Mouse (Mus musculus) spleen, adult 18-20 months (tissue): ENCODE measurements at regions not wholly inside any gene's neighbourhood (a gene's known extent, or its start where the extent isn't known, plus 50 kb on each side); places are given as distances from the start of the nearest gene placed in this dataset.
A peak's percentile ranks its signal among the peaks of the same experiment; 100 is the strongest.

Experiments used
- DNase-seq, 2 experiments: peaks; one replicate each; pipeline ENCODE4 v3.0.0; 2022; ENCODE audit warnings: mixed read lengths in 2 of 2

DNA sequence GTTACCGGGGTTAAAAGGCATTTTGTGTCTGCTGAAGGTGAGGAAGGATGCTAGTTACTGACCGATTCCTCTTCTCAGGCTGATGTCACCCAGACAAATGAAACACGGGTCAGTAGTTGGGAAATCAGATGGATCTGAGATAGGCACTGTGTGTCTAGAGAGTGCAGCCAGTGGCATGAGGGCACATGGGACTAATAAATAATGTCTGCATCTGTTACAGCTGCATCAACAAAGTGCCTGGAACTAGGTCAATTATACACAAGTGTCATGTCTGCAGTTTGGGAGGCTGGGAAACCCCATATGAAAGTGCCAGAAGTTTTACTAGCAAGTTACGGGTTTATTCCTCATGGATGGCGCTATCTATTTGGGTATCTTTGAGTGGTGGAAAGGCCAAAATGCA, 68.8 kb downstream of the Cxcl12 start:
- no peak for DNase-seq

DNA sequence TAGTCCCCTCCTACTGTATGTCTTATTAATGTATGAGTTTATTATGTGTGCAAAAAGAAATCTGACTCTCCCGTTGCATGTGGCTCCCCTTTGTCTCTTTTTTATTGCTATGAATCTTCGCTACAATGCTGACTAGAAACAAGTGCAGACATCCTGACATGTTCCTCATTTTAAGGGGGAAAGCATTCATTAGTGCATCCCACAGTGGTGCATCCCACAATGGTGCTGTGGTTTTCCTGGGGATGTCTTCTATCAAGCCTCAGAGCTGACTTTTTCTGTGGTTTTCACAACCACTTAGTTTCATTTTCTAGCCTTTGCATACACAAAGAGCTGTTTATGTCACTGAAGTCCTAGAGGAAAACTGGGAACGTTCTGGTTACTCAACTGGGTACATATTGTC, 72.9 kb downstream of the Cxcl12 start:
- no peak for DNase-seq

DNA sequence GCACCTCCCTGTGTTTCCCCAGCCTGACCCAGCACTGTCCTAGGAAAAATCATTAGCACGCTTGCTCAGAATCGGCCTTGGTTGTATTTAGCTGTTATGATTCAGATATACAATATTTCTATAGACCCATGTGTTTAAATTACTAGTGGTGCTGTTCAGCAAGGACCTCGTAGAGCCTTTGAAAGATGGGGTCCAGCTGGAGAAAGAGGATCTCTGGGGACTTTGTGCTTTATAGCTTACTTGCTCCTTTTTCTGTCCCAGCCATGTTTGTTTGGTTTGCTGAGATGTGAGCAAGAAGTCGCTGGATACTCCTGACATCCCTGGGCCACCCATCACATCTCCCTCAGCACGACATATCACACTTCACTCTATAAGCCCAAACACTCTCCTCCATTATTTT, 77.1 kb downstream of the Cxcl12 start:
- DNase-seq: no peak

DNA sequence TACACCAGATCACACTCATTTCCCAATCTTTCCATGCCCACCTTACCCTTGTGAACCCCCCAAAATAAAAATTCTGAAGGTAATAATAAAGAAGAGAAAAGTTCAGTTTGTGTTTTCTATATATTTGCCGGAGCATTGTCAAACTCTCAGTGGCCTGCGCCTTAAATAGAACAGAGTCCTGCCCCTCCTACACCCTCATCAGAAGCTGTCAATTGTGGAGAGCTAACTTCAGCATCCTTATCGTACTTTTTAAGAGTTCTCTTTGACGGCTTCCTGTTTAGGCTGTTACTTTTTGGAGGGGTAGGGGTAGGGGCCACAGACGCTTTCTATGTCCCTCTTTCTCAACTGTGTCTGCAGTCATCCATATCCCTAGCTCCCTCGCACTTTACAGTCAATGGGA, 77.5 kb downstream of the Cxcl12 start:
- no peak for DNase-seq

DNA sequence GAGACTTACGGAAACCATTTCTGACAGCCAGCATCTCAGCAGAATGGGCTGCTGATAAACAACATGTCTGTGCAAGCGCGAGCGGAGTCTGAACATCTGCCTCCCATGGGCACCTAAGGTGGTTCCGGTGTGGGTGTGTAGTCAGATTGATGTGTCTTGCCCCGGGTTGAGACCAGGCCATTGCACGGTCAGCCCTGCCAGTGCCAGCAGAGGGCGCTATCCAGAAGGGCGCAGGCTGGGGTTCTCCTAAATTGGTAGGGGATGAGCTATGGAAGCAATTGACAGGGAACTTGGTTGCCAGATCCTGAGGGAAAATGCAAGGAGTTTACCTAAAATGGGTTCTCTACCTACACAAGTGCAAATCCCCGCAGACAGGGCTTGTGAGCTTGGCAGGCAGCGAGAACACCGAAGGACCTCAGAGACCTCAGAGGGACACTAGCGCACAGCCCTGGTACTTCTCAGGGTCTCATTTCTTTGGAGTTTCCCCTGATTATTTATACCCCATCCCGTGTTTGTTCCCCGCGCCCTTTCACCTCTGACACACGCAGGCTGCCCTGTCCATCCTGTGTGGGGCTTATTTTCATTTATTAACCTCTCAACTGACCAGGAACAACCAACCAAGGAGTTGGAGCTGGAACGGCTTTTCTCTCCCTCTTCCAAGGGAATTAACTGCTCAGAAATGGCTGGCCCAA, 81.0 kb downstream of the Cxcl12 start:
- peak in 1 of 2 experiments; percentile 27 for DNase-seq

DNA sequence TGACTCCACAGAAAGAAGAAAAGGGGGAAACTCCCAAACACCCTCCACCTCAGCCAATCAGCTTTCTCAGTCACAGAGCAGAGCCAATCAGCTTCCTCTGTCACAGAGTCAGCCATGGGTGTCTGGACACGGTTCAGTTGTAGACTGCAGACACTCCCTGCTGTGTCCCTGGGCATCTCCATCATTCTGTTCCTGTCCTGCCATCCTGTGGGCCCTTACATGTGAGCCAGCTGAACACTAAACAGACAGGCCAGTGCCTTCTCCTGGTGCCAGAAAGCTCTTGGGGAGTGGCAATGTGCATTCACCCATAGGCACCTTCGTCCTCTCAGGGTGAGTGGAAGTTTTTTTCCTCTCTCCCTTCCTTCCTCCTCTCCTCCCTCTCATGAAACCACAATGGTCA, 81.7 kb downstream of the Cxcl12 start:
- DNase-seq: no peak

DNA sequence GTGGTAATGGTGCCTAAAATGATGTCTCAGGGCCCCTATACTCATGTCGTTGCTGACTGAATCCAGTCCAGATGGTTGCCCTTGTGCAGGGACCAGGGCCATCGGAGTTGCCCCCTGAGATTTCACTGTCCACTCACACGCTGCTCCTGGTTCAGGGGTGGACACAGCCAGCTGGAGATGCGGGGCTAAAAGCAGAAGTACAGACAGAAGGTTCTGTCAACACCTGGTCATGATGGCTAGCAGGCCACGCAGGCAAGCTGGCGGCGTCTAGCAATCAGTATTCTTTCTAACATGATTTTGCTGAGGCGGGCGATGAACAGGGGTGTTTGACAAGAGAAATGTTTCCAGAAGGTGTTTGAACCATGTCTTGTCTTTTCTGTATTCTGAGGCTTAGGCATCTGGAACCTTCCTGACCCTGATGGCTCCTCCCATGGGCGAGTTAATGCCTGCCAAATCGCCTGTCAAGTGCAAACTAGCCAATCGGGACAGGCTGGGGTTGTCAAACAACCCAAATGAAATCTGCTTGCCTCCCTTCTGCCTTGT, 83.1 kb downstream of the Cxcl12 start:
- DNase-seq: no peak

DNA sequence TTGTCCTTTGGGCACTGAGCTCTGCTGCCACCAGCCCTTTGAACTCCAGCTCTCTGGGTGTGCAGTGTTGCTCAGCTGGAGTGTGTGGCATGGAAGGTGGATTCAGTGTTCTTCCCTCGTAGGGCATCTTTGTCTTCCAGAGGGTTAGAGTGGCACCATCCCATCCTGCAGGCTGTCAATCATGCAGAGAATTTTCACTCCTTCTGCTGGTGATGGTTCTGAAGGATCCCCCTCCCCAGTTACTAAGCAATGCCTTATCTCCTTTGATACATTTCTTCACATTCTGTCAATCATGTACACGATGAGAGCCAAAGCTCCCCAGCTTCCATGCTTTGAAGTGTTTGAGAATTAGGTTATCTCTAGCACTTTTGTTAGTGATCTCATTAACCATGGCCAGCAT, 84.0 kb downstream of the Cxcl12 start:
- no peak for DNase-seq

DNA sequence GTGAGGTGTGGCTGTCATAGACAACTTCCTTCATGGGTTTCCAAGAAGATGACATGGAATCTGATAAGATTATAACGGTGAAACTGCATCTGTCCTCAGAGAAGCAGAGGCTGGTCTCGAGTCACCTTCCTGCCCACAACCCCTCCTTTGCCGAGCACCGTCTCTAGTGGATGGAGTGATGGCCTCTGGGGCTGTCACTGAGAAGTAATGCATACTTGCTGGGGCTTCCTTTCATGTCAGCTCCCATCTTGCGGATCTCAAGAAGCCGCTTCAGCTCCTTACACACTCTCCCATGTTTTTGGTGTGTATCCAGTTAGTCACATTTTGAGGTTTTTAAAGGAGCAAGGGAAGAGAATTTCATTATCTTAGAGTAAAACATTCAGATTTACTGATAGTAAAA, 84.7 kb downstream of the Cxcl12 start:
- DNase-seq: no peak

DNA sequence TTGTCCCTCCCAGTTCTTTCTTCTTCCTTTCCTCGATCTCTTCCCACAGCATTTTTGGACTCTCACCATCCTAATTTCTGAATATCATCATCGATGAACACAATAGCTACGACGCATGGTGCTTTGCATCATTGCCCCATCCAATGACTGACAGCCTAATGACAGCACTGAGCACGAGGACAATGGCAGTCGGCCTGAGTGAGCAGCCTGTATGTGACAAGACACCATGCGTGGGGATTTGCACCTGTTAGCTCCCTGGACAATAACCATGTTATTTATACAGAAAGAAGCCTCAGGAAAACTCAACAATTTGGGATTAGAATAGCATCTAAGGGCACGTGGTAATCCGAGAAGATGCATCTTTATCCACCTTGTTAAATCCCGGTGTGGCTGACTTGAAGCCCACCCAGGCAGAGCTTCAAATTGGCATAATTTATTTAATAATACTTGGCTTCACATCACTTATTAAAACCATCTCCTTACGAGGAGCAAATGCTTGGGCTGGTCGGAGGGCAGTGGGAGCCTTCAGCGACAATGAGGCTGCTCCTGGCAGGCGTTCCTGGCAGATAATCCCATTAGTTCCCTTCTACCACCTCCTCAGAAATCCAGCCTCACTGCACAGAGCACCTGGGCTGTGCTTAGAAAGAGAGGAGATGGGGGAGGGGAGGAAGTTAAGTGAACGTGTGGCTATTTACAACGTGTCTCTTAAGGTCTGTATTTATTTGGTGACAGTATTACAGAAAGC, 85.4 kb downstream of the Cxcl12 start:
- no peak for DNase-seq

DNA sequence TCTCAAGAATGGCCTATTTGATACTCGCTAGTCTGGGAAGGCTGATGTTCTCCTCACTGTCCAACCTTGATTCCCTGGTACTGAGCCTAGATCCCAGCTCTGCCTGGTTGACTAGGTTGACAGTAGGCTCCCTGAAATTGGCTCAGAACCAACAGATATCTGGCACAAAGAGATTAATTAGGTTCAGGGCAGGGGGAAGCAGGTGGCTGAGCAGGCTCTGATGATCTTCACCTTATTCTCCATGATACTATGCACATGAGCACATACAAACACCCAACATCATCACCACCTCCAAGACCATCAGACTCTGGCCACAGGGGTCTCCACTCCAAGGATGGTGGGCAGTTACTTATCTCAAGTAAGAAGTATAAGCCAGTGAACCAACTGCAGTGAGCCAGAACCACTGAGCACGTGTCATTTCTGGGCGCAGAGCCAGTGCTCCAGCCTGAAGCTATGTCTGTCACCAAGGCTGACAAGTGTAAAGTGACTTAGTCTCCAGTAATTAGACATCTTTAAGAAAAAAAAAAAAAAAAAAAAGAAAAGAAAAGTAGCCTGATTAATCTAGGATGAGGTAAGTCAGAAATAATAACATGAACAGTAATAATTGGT, 86.4 kb downstream of the Cxcl12 start:
- no peak for DNase-seq

DNA sequence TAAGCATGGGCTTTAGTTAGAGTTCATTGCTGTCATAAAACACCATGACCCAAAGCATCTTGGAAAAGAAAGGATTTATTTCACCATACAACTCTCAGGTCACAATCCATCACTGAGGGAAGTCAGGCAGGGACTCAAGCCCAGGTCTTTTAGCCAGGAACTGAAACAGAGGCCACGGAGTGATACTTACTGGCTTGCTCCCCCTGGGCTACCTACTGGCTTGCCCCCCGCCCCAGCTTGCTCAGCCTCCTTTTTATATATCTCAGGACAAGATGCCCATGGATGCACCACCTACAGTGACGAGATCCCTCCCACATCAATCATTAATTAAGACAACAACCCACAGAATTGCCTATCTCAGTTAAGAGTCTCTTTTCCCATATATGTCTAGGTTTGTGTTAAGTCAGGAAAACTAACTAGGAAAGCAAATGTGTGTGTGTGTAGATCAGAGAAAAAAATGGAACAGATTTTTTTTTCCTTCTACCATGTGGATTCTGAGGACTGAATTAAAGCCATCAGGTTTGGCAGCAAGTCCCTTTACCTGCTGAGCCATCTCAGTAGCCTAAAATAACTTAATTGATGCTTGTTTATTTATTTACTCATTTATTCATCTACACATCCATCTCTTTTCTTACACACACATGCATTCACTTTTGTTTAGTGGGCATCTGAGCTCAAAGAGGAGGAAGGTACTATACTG, 87.2 kb downstream of the Cxcl12 start:
- DNase-seq: no peak

DNA sequence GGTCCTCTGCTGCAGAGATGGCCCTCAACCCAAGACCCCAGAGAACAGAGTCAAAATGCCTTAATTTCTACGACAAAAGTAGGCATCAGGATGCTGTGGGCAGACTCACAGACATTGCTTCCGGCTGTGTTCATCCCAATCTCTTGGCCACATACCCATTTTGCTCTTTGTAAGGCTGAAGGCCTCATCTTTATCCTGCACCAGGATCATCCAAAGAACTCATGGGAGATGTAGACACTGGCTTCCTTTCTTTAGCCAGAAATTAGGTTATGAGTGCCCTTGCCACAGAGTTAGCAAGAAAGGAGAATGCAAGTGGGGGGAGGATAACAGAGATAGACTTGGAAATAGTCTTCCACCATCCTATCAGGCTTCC, 87.8 kb downstream of the Cxcl12 start:
- no peak for DNase-seq

DNA sequence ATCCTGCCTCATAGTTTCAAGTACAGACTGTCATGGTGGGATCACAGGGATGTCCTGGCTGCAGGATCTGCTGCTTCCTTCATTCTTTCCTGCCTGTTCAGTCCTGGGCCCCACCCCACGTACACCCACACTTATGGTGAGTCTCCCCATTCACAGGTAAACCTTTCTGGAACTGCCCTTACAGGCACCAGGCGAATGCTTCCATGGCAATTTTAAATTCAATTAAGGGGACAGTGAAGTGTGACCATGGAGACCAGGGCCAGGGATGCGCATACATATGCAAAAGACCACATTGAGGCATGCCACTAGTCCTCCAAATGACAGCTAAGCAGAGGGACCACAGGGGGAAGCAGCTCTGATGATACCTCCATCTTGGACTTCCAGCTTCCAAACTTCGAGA, 89.3 kb downstream of the Cxcl12 start:
- no peak for DNase-seq

DNA sequence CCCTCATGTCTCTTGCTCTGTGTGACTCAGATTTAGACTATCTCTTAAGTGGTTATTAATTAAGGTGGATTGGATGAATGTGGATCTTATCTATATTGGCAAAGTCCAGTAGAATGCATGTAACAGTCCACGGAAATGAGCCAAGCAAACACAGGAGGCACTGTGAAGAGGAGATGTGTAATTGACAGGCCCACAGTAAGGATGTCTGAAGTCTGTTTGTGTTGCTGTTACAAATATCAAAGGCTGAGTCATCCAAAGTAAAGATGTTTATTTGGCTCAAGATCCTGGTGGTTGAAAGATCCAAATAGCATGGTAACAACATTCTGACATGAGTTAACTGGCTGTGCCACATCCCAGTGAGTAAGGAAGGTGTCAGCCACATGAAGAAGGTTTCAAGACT, 99.6 kb downstream of the Cxcl12 start:
- no peak for DNase-seq

DNA sequence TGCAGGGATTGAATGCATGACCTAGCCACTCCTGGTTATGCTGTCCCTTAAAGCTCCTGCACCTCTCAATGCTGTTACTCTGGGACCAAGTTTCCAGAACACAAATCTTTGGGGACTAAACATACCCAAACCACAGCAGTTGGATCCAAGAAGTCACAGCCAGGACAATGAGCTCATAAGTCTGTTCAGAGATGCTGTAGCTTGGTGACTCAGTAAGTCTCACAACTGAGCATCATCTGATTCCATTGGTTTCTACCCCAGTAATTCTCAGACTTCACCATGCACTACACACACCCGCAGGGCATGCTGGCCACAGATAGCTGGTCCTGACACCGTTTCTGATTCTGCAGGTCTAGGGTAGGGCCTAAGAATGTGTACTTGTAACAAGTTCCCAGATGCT, 100.0 kb downstream of the Cxcl12 start:
- DNase-seq: no peak

DNA sequence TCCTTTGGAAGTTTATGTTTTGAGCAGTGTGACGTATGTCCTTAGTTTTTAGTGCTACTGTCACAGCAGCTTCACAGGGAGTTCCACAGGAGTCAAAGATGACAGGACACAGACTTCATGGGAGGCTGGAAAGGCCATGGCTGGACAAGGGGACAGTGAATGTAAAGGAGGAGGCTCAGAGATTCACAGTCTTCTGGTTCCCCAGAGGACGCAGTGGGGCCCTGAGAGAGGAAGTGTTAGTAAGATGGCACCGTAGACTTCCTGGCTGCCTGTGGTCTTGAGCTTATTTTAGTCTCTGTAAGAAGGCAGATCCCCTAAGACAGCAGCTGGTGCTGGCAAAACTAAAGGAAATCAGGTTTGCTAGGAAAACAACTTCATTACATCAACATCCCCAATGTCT, 101.9 kb downstream of the Cxcl12 start:
- DNase-seq: no peak

DNA sequence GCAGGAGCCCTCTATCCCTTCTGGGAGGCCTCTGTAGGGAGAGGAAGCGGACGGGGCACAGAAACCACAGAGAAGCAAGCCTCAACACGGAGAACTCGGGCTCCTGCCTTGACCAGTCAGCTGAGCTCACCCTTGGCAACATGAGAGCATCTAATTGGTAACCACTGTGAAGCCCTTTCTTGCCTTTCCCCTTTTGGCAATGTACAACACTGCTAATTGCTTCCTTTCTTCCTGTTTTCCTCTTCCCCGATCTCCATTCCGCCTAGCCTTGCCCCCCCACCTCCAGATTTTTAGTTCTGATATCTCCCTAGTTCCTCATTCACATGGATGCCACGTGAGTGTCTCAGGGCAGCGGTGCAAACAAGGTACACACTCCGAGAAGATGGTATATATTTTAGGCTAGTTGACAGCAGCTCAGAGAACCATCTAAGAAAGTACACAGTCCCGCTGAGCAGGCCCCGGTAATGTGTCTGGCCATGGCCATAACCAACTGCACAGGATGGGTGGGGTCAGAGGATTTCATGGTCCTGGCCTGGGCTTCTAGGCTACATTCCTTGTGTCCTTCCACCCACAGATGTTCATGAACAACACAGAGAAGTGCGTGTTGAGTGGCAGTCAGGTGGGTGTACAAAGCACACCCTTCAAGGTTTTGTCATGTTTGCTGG, 103.4 kb downstream of the Cxcl12 start:
- DNase-seq: no peak

DNA sequence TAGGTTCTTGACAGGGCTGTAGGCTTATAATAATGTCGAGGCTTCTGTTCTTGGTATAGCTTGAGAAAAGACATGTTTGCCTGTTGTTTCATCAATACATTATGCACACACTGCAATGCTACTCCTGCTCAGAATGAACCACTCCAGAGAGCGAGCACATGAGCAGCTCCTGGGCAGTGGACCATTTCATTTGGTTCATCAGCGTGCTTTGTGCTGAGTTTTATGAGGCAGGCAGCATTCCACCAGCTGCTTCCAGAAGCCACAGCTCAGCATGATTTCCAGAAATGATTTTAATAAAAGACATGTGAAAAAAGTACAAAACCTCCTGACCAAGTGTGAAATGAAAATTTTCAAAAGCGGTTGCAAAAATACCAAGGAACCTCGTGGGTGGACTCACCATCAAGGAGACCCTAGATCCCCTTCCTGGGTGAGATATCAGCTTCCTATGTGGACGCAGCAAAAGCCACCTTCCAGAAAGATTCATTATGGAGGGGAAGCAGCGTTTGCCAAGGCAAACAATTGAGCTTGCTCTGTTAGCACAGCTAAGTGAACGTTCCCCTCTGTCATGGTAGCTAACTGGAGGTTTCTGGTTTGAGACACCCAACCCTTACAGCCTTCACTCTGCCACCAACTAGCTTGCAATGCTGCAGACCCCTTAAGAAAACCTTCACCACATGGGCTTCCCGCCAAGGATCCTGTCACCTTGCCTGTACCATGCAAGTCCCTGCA, 104.1 kb downstream of the Cxcl12 start:
- DNase-seq: no peak

DNA sequence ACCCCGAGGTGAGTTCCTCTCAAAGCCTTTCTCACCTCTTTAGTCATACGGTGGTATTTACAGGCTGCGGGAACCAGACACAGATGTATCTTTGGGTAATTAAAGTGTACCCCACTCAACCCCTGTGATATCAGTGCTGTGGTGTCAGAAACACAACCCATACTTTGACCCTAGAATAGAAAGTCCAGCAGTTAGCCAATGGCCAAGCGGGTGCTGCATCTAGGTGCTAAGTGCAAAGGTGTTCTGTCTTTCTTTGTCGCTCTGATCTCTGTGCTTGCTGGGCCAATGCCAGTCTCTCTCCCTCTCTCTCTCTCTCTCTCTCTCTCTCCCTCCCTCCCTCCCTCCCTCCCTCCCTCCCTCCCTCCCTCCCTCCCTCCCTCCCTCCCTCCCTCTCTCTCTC, 107.6 kb downstream of the Cxcl12 start:
- no peak for DNase-seq

DNA sequence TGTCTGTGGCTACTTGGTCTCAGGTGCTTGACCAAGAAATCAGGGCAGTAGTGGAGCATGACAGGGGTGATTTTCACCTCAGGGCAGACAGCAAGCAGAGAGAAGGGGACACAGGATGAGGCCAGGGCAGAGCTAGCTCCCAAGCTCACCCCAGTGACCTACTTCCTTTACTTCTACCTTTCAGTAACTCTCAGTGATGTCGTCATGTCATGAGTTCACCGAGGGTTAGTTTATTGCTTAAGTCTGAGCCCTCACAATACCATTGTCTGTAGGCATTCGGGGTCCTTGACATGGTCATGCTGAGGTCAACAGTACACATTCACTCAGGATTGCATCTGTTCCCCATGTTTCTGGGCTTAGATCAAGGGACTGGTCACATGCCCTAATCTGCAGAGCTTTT, 108.5 kb downstream of the Cxcl12 start:
- DNase-seq: no peak

DNA sequence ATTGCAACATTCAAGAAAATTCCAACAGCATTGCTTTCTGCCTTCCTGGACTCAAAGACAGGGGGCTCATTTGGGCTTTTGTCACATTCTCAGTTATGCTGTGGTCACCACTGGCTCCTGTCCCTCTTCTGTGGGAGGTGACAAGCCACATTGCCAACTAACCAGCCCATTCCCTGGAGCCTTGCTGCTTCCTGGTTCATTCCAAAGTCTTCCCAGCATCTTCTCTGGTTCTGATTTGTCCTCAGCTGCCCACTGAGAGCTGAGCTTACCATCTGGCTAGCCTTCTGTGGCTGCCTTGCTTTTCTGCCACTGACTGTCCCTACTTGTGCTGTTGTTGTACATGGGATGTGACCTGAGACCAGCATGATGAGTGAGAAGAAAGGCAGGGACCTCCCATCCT, 111.0 kb downstream of the Cxcl12 start:
- no peak for DNase-seq
